Mouse (Mus musculus) brain, embryonic 14.5 days (tissue): ENCODE data around the gene Uba52.

Experiments
- CTCF ChIP-seq: fragments of 200-500 bp; IDR thresholded peaks from 2 replicates; pipeline ENCODE4 v1.5.1; 2012; ENCODE audit warnings: inconsistent platforms, mild to moderate bottlenecking, moderate library complexity, borderline replicate concordance; ENCODE audit not compliant: insufficient read depth, insufficient read length; ENCODE audit errors: extremely low read depth
- POLR2A ChIP-seq: fragments of 200-500 bp; IDR thresholded peaks from 2 replicates; pipeline ENCODE4 v1.6.1; 2012; ENCODE audit warnings: mild to moderate bottlenecking, inconsistent platforms, borderline replicate concordance; ENCODE audit not compliant: poor library complexity, insufficient read depth, insufficient read length, severe bottlenecking; ENCODE audit errors: extremely low read depth

DNA sequence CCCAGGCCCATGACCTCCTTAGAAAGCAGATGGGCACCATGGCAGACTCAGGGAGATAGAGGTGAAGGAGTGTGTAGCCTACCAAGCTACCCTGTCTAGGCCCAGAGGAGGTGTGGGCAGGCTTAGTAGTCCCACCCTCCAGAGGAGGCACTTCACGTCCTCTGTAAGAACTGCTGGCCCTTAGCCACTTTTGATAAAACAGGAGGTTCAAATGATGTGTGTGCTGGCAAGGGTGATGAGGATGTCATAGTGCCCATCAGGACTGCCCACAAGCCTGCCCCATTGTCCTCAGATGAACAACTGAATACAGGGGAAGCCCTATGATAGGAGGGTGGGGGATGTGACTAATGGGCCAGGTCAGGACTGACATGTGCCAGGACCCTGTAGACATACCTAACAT, 42.2 kb upstream of the Uba52 start:
- TF ChIP-seq CTCF (no peak), POLR2A (no peak)
